Mouse (Mus musculus) central nervous system, embryonic 18 days (tissue): Measurements from ENCODE around the gene Nrros. TPM values are rescaled to one million over a fixed set of nuclear protein-coding genes. Genes with fewer than 3 reads are reported as not detected.

Source experiments
- polyA plus RNA-seq: library from polyadenylated mRNA; depleted of rRNA; stranded (reverse); fragments of >200 nt; gene quantifications from 2 replicates; pipeline ENCODE4 v1.2.3, GENCODE M21; 2012; rRNA removed

Nrros gene
- 5.1 and 5.8 TPM in 2 replicates for polyA plus RNA-seq

GRCm38 (mm10) chr16:32165281-32165821 lies at the start of gene Nrros:
Gene Nrros (minus strand): TSS chr16:32165594.

GRCm38 (mm10) chr16:32179333-32179901 lies 14.0 kb upstream of the Nrros start, which contains the start of gene Bex6:
Gene Bex6 (plus strand): TSS chr16:32179823.

GRCm38 (mm10) chr16:32099638-32100150 lies 65.7 kb downstream of the Nrros start, which contains the start of the genes Pigx and Cep19:
Gene Pigx (minus strand): TSS chr16:32099740.
Gene Cep19 (plus strand): TSS chr16:32099800.

Other genes with a start within 250 kb of the Nrros start
- gene Pigz, start 231.7 kb downstream of the Nrros start, polyA plus RNA-seq: 2.3 and 2.6 TPM in 2 replicates
- gene 0610012G03Rik, start 217.1 kb downstream of the Nrros start, polyA plus RNA-seq: 86.2 and 88.4 TPM in 2 replicates
- gene Ncbp2, start 217.1 kb downstream of the Nrros start, polyA plus RNA-seq: 121 and 134 TPM in 2 replicates
- gene Senp5, start 162.3 kb downstream of the Nrros start, polyA plus RNA-seq: 19.5 and 19.9 TPM in 2 replicates
- 27.0 and 28.0 TPM in 2 replicates for gene Pak2, start 86.3 kb downstream of the Nrros start, polyA plus RNA-seq
- gene Pigx, start 65.9 kb downstream of the Nrros start, polyA plus RNA-seq: 73.2 and 76.4 TPM in 2 replicates
- 34.8 and 39.6 TPM in 2 replicates for gene Cep19, start 65.8 kb downstream of the Nrros start, polyA plus RNA-seq
- not detected in 2 replicates for gene Bex6, start 14.2 kb upstream of the Nrros start, polyA plus RNA-seq
- gene Fbxo45, start 81.6 kb upstream of the Nrros start, polyA plus RNA-seq: 29.3 and 30.6 TPM in 2 replicates
- gene Wdr53, start 81.6 kb upstream of the Nrros start, polyA plus RNA-seq: 9.0 and 9.5 TPM in 2 replicates
- gene Smco1, start 105.9 kb upstream of the Nrros start, polyA plus RNA-seq: not detected in 2 replicates
- gene Rnf168, start 111.9 kb upstream of the Nrros start, polyA plus RNA-seq: 16.9 and 17.8 TPM in 2 replicates
- 23.3 and 24.1 TPM in 2 replicates for gene Ubxn7, start 166.7 kb upstream of the Nrros start, polyA plus RNA-seq
- gene Tm4sf19, start 234.9 kb upstream of the Nrros start, polyA plus RNA-seq: 0.08 and 0.28 TPM in 2 replicates